Mouse (Mus musculus) kidney, adult 18-20 months (tissue): ENCODE measurements around the gene Grap2.
"Not testable (repeated sequence)": the region's sequence is repeated elsewhere in the genome, so short reads cannot be mapped to it uniquely, and the experiment has no call there.

Experiments
- DNase-seq: peaks from one replicate; pipeline ENCODE4 v3.0.0; 2021

Gene Grap2

GRCm38 (mm10) chr15:80567731-80568130 is 4.7 kb upstream of the Grap2 start:
- no peak for DNase-seq

DNA sequence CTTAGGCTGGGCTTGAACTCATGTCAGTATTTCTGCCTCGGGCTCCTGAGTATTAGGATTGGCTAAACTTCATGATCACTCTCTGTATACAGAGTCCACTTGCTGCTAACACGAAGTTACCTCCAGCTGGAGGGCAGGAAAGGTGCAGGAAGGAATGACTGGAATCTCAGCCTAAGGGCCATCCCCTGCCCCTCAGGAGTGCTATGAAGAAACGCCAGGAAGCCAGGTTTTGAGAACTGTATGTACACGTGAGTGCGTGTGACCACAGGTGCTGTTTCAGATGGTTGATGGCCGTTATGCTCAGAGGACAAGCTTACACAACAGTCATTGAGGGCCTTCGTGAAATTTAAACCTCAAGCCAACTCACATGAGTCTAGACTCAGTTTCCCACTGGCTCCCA is 3.2 kb upstream of the Grap2 start:
- DNase-seq: no peak

DNA sequence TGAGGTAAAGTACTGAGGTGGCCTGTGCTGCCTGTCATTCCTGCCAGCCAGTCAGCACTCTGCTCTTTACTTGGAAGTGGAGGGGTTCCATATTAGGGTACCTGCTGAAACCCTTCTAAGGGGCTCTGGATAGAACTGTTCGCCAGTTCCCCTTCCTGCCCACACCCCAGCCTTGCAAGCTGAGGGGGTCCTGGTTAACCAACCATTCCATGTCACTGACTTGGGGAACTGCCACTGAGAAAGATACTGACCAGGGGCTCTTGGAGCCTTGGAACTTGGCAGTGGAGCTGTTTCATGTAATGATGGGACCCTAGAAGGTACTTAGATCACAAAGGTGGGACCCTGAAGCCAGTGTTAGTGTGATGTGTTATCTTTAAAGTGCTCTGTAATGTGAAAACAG is 2.2 kb upstream of the Grap2 start:
- no peak for DNase-seq

GRCm38 (mm10) chr15:80571611-80572010 is 783 bp upstream of the Grap2 start:
- no peak for DNase-seq

DNA sequence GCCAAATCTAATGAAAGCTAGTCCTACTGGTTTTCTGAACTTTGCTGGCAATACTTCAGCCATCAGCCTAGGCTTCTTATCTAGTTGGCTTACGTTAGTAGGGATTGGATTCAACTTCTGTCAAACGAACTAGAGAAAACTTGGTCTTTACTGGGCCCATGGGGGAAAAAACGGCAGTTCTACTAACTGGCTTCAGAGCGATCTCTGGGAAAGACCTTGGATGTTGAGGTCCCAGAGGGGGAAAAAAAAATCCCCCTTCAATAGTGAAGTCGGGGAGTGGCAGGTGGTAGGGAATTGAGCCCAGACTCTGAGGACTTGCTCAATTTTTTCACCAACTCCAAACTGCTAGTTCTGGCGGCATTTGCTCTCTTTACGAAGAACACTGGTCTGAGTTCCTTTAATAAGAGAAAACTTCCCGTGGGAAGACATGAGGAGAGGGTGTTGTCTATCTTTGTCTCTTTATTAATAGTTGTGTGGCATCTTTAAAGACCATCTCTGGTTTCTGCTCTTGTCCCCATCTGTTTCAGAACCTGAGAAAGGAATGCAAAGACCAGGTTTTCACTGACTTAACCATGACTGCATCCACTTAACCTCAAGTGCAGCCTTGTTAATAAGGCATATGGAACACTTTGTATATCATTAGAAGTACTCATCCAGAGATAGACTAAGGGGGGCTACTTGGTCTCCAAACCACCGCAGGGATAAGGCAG is 572 bp downstream of the Grap2 start:
- DNase-seq: no peak

- DNase-seq: no peak
Measured at GRCm38 (mm10) chr15:80574211-80575040, 2.0 kb downstream of the Grap2 start.

- DNase-seq: no peak
Measured at GRCm38 (mm10) chr15:80575817-80576370, 3.5 kb downstream of the Grap2 start.

- no peak for DNase-seq
Measured at GRCm38 (mm10) chr15:80576415-80576994, 4.1 kb downstream of the Grap2 start.

- DNase-seq: no peak
Measured at GRCm38 (mm10) chr15:80577166-80577960, 5.0 kb downstream of the Grap2 start.

DNA sequence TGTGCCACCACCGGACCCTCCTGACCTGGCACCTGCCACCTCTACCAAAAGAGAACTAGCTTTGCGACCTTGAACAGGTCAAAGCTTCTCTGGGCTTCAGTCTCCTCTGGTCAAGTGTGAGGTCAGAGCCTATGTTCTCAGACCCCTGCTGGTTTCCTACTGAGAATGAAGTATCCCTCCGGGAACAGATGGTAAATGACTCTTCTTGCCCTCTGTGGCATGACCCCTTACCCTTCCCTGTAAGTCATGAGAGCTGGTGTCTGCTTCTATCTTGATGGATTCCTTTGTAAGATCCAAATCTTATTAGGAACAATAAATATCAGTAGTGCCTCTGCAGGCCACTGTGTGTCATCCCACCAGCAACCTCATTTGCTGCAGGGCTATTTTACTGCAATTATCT is 6.7 kb downstream of the Grap2 start:
- DNase-seq: no peak

GRCm38 (mm10) chr15:80580585-80580984 is 8.2 kb downstream of the Grap2 start:
- not testable (repeated sequence) for DNase-seq

- DNase-seq: no peak
Measured at GRCm38 (mm10) chr15:80582581-80583495, 10.4 kb downstream of the Grap2 start.

DNA sequence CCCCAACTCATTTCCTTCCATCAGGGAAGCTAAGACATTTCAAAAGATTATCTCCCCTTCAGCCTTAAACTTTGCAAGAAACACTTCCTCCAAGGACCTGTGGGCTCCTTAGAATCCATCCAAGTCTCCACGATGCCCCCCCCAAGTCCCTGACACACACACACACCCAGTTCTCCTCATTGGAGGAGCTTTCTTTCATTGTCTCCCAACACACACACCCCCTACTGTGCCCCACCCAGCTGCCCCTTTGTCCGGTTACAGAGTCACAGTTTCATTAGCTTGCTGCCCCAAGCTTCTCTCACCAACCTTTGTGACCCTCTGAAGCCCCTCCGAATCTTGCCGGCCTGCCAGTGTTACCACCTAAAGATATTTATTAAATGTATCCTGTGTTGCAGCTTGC is 13.9 kb downstream of the Grap2 start:
- no peak for DNase-seq

DNA sequence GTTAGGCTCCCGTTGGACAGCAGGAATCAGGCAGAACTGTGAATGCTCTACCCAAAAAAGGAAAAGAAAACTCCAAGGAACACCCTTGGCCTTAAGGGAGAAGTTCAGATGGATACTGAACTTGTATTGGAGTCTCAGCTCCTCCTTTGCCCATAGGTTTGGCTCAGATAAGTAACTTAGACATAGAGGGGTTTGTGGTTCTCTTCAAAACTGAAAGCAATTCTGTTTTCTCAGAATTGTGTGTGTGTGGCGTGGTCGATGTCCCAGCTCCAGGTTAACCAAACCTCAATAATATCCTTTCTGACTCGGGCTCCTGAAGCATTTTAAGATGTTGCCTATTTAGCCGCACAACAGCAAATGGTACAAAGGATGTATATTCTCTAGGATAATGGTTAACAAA is 18.2 kb downstream of the Grap2 start:
- no peak for DNase-seq

GRCm38 (mm10) chr15:80592737-80593136 is 20.3 kb downstream of the Grap2 start:
- DNase-seq: no peak

- no peak for DNase-seq
Measured at GRCm38 (mm10) chr15:80593877-80594276, 21.5 kb downstream of the Grap2 start.

DNA sequence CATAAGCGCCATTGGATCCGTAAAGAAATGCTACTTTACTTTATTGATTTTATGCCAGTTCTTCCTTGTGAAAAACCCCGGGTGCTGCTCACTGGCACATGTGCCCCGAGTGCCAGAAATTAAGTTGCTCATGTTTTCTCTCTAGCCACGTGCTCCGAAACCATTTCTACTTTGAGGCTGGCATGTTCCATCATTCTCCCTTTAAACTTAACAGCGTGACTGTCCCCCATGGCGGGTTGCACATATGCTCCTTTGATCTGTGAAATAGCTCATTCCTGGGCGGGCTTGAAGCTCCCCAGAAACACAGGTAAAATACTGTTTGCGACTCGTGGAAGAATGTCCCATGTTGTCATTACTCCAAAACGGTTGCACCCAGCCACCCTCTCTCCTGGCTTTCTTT is 26.4 kb downstream of the Grap2 start:
- DNase-seq: no peak

DNA sequence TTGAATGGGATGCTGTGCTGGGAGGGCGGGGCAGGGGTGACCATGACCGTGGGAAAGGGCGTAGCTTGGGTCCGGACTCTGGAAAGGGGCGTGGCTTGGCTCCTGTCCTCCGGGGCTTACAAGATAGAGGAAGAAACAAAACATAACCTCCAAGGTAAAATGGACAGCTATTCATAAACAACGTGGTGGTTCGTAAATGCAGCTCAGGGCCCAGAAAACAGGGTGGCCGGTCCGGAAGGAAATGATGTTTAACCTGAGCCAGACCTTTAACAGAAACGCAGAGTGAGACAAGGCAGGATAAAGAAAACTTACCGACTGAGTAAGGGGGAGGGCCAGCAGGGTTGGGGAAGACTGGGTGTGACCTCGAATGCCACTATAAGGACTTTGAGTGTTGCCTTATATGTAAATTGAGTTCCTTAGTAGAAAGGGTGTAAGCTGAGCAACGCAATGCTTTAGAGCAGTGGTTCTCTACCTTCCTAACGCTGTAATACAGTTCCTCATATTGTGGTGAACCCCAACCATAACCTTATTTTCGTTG is 26.9 kb downstream of the Grap2 start:
- DNase-seq: peak; percentile 59

DNA sequence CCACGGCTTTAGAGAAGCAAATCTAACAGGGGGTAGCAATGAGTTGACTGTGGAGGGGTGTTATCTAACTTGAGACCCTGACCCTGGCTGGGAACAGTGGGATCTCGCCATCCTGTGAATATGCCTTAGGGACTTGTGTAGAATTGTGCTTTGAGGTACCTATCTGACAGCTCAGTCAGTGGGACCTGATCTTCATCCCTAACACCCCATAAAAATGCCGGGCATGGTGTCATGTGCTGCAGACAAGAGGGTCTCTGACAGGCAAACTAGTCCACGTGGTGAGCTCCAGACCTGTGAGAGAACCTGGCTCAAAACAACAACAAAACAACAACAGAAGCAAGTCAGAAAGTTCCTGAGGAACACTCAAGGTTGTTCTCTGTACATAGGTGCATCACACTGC is 27.4 kb downstream of the Grap2 start:
- DNase-seq: no peak

DNA sequence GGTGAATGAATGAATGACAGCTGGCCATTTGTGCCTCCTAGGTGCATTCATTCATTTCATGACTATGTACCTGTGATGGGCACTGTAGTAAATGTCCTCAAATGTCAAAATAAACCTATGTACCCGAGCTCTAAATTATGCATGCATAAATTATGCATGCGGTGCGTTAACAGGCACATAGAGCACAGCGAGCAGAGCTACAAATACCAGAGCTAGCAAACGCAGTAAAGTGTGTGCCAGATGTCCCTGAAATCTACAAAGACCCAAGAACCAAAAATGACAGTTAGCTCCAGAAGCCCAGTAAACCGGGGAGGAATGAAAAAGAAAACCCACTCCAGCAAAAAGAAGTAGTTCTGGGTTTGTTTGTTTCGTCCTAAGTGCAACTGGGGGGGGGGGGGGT is 29.1 kb downstream of the Grap2 start:
- DNase-seq: no peak

GRCm38 (mm10) chr15:80602487-80602886 is 30.1 kb downstream of the Grap2 start:
- DNase-seq: no peak
